Mouse (Mus musculus) forebrain, embryonic 12.5 days (tissue): ENCODE data around the gene Pde4d. TPM values are rescaled to one million over a fixed set of nuclear protein-coding genes. Genes with fewer than 3 reads are reported as not detected.

Source experiments
- ATAC-seq: fragments of 200-750 bp; cut with Nextera tagmentation; 2 replicates; pipeline ENCODE4 v1.8.0; 2017; ENCODE audit warnings: moderate TSS enrichment; ENCODE audit not compliant: low FRiP score
- H3K27ac ChIP-seq: fragments of 300-500 bp; sonication (generic); 2 replicates; pipeline ENCODE4 v1.5.1; 2016; ENCODE audit warnings: mild to moderate bottlenecking
- H3K27me3 ChIP-seq: fragments of 300-500 bp; sonication (generic); 2 replicates; pipeline ENCODE4 v1.6.1; 2016; ENCODE audit warnings: mild to moderate bottlenecking
- H3K36me3 ChIP-seq: fragments of 300-500 bp; sonication (generic); replicated peaks from 2 replicates; pipeline ENCODE4 v1.6.1; 2016; ENCODE audit warnings: mild to moderate bottlenecking
- H3K4me1 ChIP-seq: fragments of 300-500 bp; sonication (generic); 2 replicates; pipeline ENCODE4 v1.6.1; 2016
- H3K4me2 ChIP-seq: fragments of 300-500 bp; sonication (generic); 2 replicates; pipeline ENCODE4 v1.6.1; 2016; ENCODE audit warnings: mild to moderate bottlenecking, moderate library complexity
- H3K4me3 ChIP-seq: fragments of 300-500 bp; sonication (generic); replicated peaks from 2 replicates; pipeline ENCODE4 v1.5.1; 2016; ENCODE audit warnings: mild to moderate bottlenecking
- H3K9ac ChIP-seq: fragments of 300-500 bp; sonication (generic); 2 replicates; pipeline ENCODE4 v1.6.1; 2016; ENCODE audit warnings: mild to moderate bottlenecking
- H3K9me3 ChIP-seq: fragments of 300-500 bp; sonication (generic); 2 replicates; pipeline ENCODE4 v1.6.1; 2016
- WGBS: fragments of 180-500 bp; shearing (Covaris S2); methylation state at CpG from one replicate; pipeline ENCODE4 v1.1.7; 2016; 5-methylcytosine and 5-hydroxymethylcytosine counted together
- polyA plus RNA-seq: library from polyadenylated mRNA; unstranded; fragments of >200 nt; fragmentation: Nextera tagmentation; extraction: Ambion mirVana; gene quantifications from 2 replicates; pipeline ENCODE4 v1.2.1, GENCODE M21; 2016

Gene Pde4d
- polyA plus RNA-seq, 1 experiment from 2014 or later, result 15.0 TPM

DNA sequence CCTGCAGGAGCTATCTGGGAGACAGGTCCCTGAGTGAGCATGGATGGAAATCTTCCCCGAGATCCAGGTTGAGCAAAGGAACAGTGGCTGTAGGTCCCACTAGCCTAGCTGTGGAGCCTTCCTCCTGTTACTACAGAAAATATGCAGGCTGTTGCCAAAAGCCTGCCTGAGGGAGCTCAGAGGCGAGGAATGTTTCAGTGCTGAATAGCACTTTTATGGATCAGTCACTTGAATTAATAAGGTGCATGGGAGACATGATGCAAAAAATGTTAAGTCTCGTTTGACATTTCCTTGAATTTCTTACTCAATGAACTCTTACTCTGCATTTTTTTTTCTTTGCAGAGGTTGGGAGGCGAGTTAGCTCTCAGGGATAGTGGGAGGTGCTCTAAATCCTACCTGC lies 172.9 kb downstream of the Pde4d start:
- no peak for ATAC-seq
- no peak overlapping the region for H3K27ac ChIP-seq
- H3K9me3 ChIP-seq, result no peaks in the 10 kb centered on the region
- no peak overlapping the region for H3K9ac ChIP-seq
- H3K4me1 ChIP-seq, result no peaks in the 10 kb centered on the region
- H3K27me3 ChIP-seq, result no peaks in the 10 kb centered on the region
- H3K4me2 ChIP-seq, result no peak overlapping the region
- WGBS, result 43% methylated on average over 4 of the region's 4 CpGs
- H3K36me3 ChIP-seq, result no peaks in the 10 kb centered on the region
- H3K4me3 ChIP-seq, result no peak overlapping the region

- no peak overlapping the region for H3K4me3 ChIP-seq
- no peaks in the 10 kb centered on the region for H3K4me1 ChIP-seq
- no peaks in the 10 kb centered on the region for H3K27me3 ChIP-seq
- H3K27ac ChIP-seq, result no peak overlapping the region
- no peak overlapping the region for H3K4me2 ChIP-seq
- no peaks in the 10 kb centered on the region for H3K36me3 ChIP-seq
- no peak for ATAC-seq
- no peaks in the 10 kb centered on the region for H3K9me3 ChIP-seq
- WGBS, result 86% methylated on average over 3 of the region's 3 CpGs
- no peak overlapping the region for H3K9ac ChIP-seq
These were observed 174.2 kb downstream of the Pde4d start for GRCm38 (mm10) chr13:108623929-108624328.

DNA sequence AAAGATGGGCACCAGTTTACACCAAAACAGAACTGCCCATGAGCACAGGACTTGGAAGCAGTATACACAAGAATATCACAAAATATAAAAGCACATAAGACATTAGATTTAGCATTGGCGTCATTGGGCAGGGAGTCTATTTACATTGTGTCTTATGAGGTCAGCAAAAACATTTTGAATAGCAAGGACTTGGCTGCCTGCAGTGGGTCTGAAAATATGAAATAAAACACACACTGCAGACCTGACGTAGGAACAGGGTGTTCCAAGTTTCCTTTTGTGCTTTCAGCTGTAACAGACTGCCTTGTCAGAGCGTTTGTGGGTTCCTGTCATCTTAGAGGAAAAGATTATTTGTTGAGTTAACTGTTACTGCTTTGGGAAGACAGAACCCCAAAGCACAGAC lies 176.4 kb downstream of the Pde4d start:
- Histone ChIP-seq H3K9ac (no peak overlapping the region), H3K27me3 (no peaks in the 10 kb centered on the region), H3K9me3 (no peaks in the 10 kb centered on the region), H3K36me3 (no peaks in the 10 kb centered on the region), H3K4me2 (no peak overlapping the region), H3K4me3 (no peak overlapping the region), H3K27ac (no peak overlapping the region), H3K4me1 (no peaks in the 10 kb centered on the region)
- WGBS, result 74% methylated on average over 3 of the region's 3 CpGs
- ATAC-seq, result no peak

DNA sequence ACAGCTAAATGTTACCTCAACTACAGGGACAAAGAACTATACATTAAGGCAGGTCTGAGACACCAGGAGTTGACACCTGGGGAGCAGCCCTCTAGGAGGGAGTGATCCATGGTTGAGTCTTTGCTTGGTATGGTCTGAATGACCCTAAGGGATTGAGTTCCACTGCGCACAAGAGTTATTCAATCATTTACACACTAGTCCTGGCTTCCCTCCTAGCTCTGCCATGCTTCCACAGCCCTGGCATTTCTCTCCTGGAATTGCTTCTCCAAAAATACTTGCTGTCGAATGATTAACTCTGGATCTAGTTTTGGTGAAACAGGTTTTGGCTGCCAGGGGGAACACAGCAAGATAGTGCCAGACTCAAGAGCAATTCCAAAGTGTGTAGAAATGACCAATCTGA lies 178.8 kb downstream of the Pde4d start:
- H3K4me1 ChIP-seq, result no peaks in the 10 kb centered on the region
- no peak overlapping the region for H3K4me3 ChIP-seq
- no peaks in the 10 kb centered on the region for H3K36me3 ChIP-seq
- H3K27me3 ChIP-seq, result no peaks in the 10 kb centered on the region
- 84% methylated on average over 2 of the region's 2 CpGs for WGBS
- H3K9me3 ChIP-seq, result no peaks in the 10 kb centered on the region
- ATAC-seq, result no peak
- H3K27ac ChIP-seq, result no peak overlapping the region
- H3K9ac ChIP-seq, result no peak overlapping the region
- H3K4me2 ChIP-seq, result no peak overlapping the region

GRCm38 (mm10) chr13:108630576-108630975 lies 180.8 kb downstream of the Pde4d start:
- H3K4me3 ChIP-seq, result no peak overlapping the region
- no peaks in the 10 kb centered on the region for H3K9me3 ChIP-seq
- H3K27me3 ChIP-seq, result no peaks in the 10 kb centered on the region
- no peak for ATAC-seq
- no peaks in the 10 kb centered on the region for H3K4me1 ChIP-seq
- 80% methylated on average over 2 of the region's 2 CpGs for WGBS
- no peaks in the 10 kb centered on the region for H3K36me3 ChIP-seq
- H3K4me2 ChIP-seq, result no peak overlapping the region
- H3K9ac ChIP-seq, result no peak overlapping the region
- H3K27ac ChIP-seq, result no peak overlapping the region

GRCm38 (mm10) chr13:108631222-108631621 lies 181.5 kb downstream of the Pde4d start:
- H3K36me3 ChIP-seq, result no peaks in the 10 kb centered on the region
- no peaks in the 10 kb centered on the region for H3K27me3 ChIP-seq
- WGBS, result 84% methylated on average over 3 of the region's 3 CpGs
- no peak for ATAC-seq
- no peaks in the 10 kb centered on the region for H3K4me1 ChIP-seq
- H3K9me3 ChIP-seq, result no peaks in the 10 kb centered on the region
- H3K9ac ChIP-seq, result no peak overlapping the region
- H3K4me2 ChIP-seq, result no peak overlapping the region
- H3K27ac ChIP-seq, result no peak overlapping the region
- no peak overlapping the region for H3K4me3 ChIP-seq

DNA sequence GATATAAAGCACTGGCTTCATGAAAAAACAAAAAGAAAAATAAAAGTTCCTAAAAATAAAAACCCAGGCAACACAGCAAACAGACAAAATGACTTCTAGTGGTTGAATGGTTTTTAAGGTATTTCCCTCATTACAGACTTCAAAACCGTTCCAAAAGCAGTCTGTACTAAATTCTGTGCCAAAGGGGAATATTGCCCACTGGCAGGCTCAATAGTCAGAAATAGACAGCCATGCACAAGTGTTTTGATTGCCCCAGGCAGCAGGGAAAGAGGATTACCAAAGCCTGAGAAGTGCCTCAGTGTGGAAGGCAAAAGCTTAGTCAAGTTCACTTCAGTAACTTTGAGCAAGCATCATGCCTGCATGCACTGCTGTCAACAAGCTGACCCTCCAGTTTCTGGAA lies 186.8 kb downstream of the Pde4d start:
- H3K4me2 ChIP-seq, result no peak overlapping the region
- no peak overlapping the region for H3K9ac ChIP-seq
- H3K4me1 ChIP-seq, result no peaks in the 10 kb centered on the region
- H3K27ac ChIP-seq, result no peak overlapping the region
- H3K36me3 ChIP-seq, result no peaks in the 10 kb centered on the region
- H3K27me3 ChIP-seq, result no peaks in the 10 kb centered on the region
- 79% methylated on average over 1 of the region's 1 CpGs for WGBS
- no peak overlapping the region for H3K4me3 ChIP-seq
- no peaks in the 10 kb centered on the region for H3K9me3 ChIP-seq
- ATAC-seq, result no peak

DNA sequence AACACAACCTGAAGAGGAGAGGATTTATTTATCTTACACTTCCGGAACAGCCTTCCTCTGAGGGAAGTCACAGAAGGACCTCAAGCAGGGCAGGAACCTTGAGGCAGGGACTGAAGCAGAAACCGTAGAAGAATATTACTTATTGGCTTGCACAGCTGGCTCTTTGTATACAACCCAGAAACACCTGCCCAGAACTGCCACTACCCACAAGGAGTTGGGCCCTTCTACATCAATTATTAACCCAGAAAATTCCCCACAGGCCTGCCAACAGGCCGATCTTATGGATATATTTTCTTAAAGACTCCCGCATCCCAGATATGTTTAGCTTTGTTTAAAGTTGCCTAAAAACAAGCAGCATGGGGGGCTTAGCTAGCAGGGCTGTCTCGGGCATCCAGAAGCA lies 192.5 kb downstream of the Pde4d start:
- no peak overlapping the region for H3K27ac ChIP-seq
- H3K36me3 ChIP-seq, result no peaks in the 10 kb centered on the region
- no peak overlapping the region for H3K9ac ChIP-seq
- ATAC-seq, result no peak
- H3K9me3 ChIP-seq, result no peaks in the 10 kb centered on the region
- H3K4me2 ChIP-seq, result no peak overlapping the region
- H3K4me3 ChIP-seq, result no peak overlapping the region
- WGBS, result 84% methylated on average over 5 of the region's 5 CpGs
- no peaks in the 10 kb centered on the region for H3K4me1 ChIP-seq
- no peaks in the 10 kb centered on the region for H3K27me3 ChIP-seq

DNA sequence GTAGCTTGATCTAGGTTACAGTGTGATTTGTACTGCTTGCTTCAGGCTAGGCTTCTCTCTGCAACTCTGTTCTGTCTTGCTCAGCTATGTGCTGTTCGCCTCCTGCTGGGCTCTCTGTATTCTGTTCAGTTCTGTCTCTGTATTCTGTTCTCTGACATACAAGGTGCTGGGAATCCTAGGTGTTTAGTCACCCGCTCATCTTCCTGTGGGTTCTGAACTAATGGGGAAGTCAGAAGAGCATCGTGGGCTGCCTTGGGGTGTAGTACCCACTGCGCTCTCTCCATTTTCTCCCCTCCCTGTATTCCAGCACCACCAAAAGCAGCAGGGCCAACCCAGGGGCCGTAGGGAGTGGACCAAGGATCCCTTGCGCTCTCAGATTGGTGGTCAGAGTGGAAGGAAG lies 197.1 kb downstream of the Pde4d start:
- Histone ChIP-seq H3K27me3 (no peaks in the 10 kb centered on the region), H3K36me3 (no peaks in the 10 kb centered on the region), H3K4me1 (no peaks in the 10 kb centered on the region), H3K9me3 (no peaks in the 10 kb centered on the region), H3K27ac (no peak overlapping the region), H3K4me2 (no peak overlapping the region), H3K9ac (no peak overlapping the region), H3K4me3 (no peak overlapping the region)
- no peak for ATAC-seq
- 85% methylated on average over 6 of the region's 6 CpGs for WGBS

GRCm38 (mm10) chr13:108647239-108647638 lies 197.5 kb downstream of the Pde4d start:
- no peaks in the 10 kb centered on the region for H3K27me3 ChIP-seq
- no peak overlapping the region for H3K9ac ChIP-seq
- H3K4me3 ChIP-seq, result no peak overlapping the region
- H3K4me1 ChIP-seq, result no peaks in the 10 kb centered on the region
- H3K27ac ChIP-seq, result no peak overlapping the region
- no peak for ATAC-seq
- no peak overlapping the region for H3K4me2 ChIP-seq
- H3K9me3 ChIP-seq, result no peaks in the 10 kb centered on the region
- H3K36me3 ChIP-seq, result no peaks in the 10 kb centered on the region
- 86% methylated on average over 11 of the region's 11 CpGs for WGBS

- no peaks in the 10 kb centered on the region for H3K9me3 ChIP-seq
- ATAC-seq, result no peak
- H3K36me3 ChIP-seq, result no peaks in the 10 kb centered on the region
- H3K27me3 ChIP-seq, result no peaks in the 10 kb centered on the region
- 87% methylated on average over 10 of the region's 10 CpGs for WGBS
- H3K4me1 ChIP-seq, result no peaks in the 10 kb centered on the region
- H3K9ac ChIP-seq, result no peak overlapping the region
- no peak overlapping the region for H3K4me3 ChIP-seq
- no peak overlapping the region for H3K4me2 ChIP-seq
- H3K27ac ChIP-seq, result no peak overlapping the region
These were observed 204.4 kb downstream of the Pde4d start for GRCm38 (mm10) chr13:108654026-108654723.

- no peak for ATAC-seq
- Histone ChIP-seq H3K27ac (no peak overlapping the region), H3K36me3 (no peaks in the 10 kb centered on the region), H3K4me3 (no peak overlapping the region), H3K4me2 (no peak overlapping the region), H3K27me3 (no peaks in the 10 kb centered on the region), H3K9me3 (no peaks in the 10 kb centered on the region), H3K9ac (no peak overlapping the region), H3K4me1 (no peaks in the 10 kb centered on the region)
These were observed 216.8 kb downstream of the Pde4d start for GRCm38 (mm10) chr13:108666579-108666978.

DNA sequence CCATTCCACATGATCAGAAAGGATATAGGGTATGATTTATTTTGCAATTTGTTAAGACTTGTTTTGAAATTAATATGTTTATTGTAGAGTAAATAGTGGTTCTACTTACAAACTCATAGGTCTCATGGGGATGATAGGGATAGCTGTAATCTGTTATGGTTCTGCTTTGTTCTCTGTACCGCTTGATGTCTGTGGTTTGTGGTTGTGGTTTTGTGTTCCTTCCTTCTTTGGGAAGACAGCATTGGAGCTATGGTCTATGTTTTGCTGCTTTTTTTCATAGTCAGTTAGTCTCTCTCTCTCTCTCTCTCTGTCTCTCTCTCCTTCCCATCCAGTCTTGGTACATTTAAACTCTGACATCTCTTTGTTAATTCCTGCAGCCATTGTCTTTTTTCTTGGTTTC lies 217.3 kb downstream of the Pde4d start:
- Histone ChIP-seq H3K9ac (no peak overlapping the region), H3K27me3 (no peaks in the 10 kb centered on the region), H3K4me3 (no peak overlapping the region), H3K4me1 (no peaks in the 10 kb centered on the region), H3K4me2 (no peak overlapping the region), H3K27ac (no peak overlapping the region), H3K9me3 (no peaks in the 10 kb centered on the region), H3K36me3 (no peaks in the 10 kb centered on the region)
- WGBS, result 96% methylated on average over 1 of the region's 1 CpGs
- no peak for ATAC-seq
